Mouse (Mus musculus) olfactory bulb, adult 2 months (tissue): ENCODE measurements around the gene Cul4b.

ENCODE experiments used
- CTCF ChIP-seq: fragments of 200-500 bp; IDR thresholded peaks from 2 replicates; pipeline ENCODE4 v1.5.1; 2012; ENCODE audit warnings: low read depth, mild to moderate bottlenecking, low read length, moderate library complexity; ENCODE audit not compliant: insufficient read depth
- POLR2A ChIP-seq: fragments of 200-500 bp; IDR thresholded peaks from 2 replicates; pipeline ENCODE4 v1.6.1; 2012; ENCODE audit warnings: mild to moderate bottlenecking, low read depth, low read length, moderate library complexity; ENCODE audit not compliant: insufficient read depth

DNA sequence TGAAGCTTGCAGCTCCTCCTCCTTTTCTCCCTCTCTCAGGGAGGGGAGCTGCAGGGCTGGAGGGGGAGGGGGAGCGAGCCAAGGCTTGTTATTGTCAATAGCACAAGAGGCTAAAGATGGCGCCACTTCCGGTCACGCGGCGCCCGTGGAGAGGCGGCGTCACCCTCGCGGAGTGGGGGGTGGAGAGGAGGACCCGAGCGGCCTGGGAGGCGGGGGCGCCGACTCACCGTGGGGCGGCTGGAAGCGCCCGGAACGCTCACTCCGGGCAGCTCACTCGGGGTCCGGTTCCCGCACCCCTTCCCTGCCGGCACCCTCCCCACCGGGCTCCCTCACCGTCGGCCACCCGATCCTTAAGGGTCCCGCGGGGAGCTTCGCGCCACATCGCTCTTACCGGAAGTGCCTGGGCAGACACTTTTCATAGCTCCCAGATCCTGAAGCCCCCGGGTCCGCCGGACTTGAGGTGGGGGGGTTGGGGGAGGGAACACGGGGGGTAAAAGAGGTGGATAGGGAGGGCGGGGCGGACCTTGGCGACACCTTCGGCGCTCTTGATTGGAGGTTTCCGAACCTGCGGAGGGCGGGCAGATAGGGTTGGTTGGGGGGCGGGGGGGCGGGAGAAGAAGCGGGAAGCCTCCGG is 11.3 kb downstream of the Cul4b start:
- TF ChIP-seq POLR2A, result no peak
- TF ChIP-seq CTCF, result no peak
